Mouse (Mus musculus): ENCODE measurements at regions not wholly inside any gene's neighbourhood (a gene's known extent, or its start where the extent isn't known, plus 50 kb on each side); places are given as distances from the start of the nearest gene placed in this dataset.
A peak's percentile ranks its signal among the peaks of the same experiment; 100 is the strongest.

GRCm38 (mm10) chr8:92460129-92460953 is 102.9 kb downstream of the Irx5 start:
- Histone ChIP-seq H3K9ac (replicated peaks; ENCODE audit: low read length) (peak overlapping the region; percentile 53), H3K9me3 (ENCODE audit: low read length) (0 out of 2 replicates have a peak, but pooled peaks cover 3% of the 10 kb centered on the region), H3K4me3 (ENCODE audit: low read length) (peak overlapping the region; percentile 65), H3K4me1 (ENCODE audit: insufficient read depth, low read length) (0 out of 2 replicates have a peak, but pooled peaks cover 3% of the 10 kb centered on the region), H3K27me3 (ENCODE audit: insufficient read depth, low read length) (peaks cover 4% of the 10 kb centered on the region; the same call in 1 of the 2 replicates), H3K27ac (peak overlapping the region; percentile 15; the same call in 1 of the 2 replicates), H3K4me2 (ENCODE audit: low read depth, low read length) (peak overlapping the region; percentile 94), H3K36me3 (ENCODE audit: insufficient read depth, low read length) (no peaks in the 10 kb centered on the region)
- ATAC-seq, result peak; percentile 80
- WGBS, result under 1% methylated on average over 91 of the region's 93 CpGs
- peak; percentile 72 for DNase-seq (ENCODE audit: low spot score)
- peak; percentile 50 for TF ChIP-seq CTCF (IDR thresholded peaks at IDR 0.05; ENCODE audit: low read depth)

GRCm38 (mm10) chr8:92469141-92470000 is 111.9 kb downstream of the Irx5 start:
- H3K9me3 ChIP-seq (ENCODE audit: low read length), result no peaks in the 10 kb centered on the region
- H3K4me2 ChIP-seq (ENCODE audit: low read depth, low read length), result no peak overlapping the region
- no peaks in the 10 kb centered on the region for H3K36me3 ChIP-seq (ENCODE audit: insufficient read depth, low read length)
- no peaks in the 10 kb centered on the region for H3K27me3 ChIP-seq (ENCODE audit: insufficient read depth, low read length)
- H3K27ac ChIP-seq, result no peak overlapping the region
- DNase-seq (ENCODE audit: low spot score) (peak; percentile 45), ATAC-seq (peak; percentile 67)
- H3K4me1 ChIP-seq (ENCODE audit: insufficient read depth, low read length), result no peaks in the 10 kb centered on the region
- H3K9ac ChIP-seq (replicated peaks; ENCODE audit: low read length), result no peak overlapping the region
- 23% methylated on average over 19 of the region's 19 CpGs for WGBS
- no peak overlapping the region for H3K4me3 ChIP-seq (ENCODE audit: low read length)
- TF ChIP-seq CTCF (IDR thresholded peaks at IDR 0.05; ENCODE audit: low read depth), result no peak

- TF ChIP-seq CTCF (IDR thresholded peaks at IDR 0.05; ENCODE audit: low read depth), result no peak
- H3K9me3 ChIP-seq (ENCODE audit: low read length), result no peaks in the 10 kb centered on the region
- H3K4me2 ChIP-seq (ENCODE audit: low read depth, low read length), result no peak overlapping the region
- no peak overlapping the region for H3K4me3 ChIP-seq (ENCODE audit: low read length)
- no peak overlapping the region for H3K9ac ChIP-seq (replicated peaks; ENCODE audit: low read length)
- DNase-seq (ENCODE audit: low spot score), result no peak
- WGBS, result 49% methylated on average over 7 of the region's 7 CpGs
- H3K36me3 ChIP-seq (ENCODE audit: insufficient read depth, low read length), result no peaks in the 10 kb centered on the region
- ATAC-seq, result no peak
- no peaks in the 10 kb centered on the region for H3K4me1 ChIP-seq (ENCODE audit: insufficient read depth, low read length)
- no peak overlapping the region for H3K27ac ChIP-seq
- H3K27me3 ChIP-seq (ENCODE audit: insufficient read depth, low read length), result no peaks in the 10 kb centered on the region
These were observed 114.8 kb downstream of the Irx5 start for GRCm38 (mm10) chr8:92472257-92472656.

- H3K27me3 ChIP-seq (ENCODE audit: insufficient read depth, low read length), result no peaks in the 10 kb centered on the region
- ATAC-seq, result no peak
- H3K9ac ChIP-seq (replicated peaks; ENCODE audit: low read length), result no peak overlapping the region
- no peaks in the 10 kb centered on the region for H3K36me3 ChIP-seq (ENCODE audit: insufficient read depth, low read length)
- WGBS, result 68% methylated on average over 3 of the region's 3 CpGs
- H3K4me2 ChIP-seq (ENCODE audit: low read depth, low read length), result no peak overlapping the region
- H3K27ac ChIP-seq, result no peak overlapping the region
- no peaks in the 10 kb centered on the region for H3K9me3 ChIP-seq (ENCODE audit: low read length)
- no peak for DNase-seq (ENCODE audit: low spot score)
- H3K4me3 ChIP-seq (ENCODE audit: low read length), result no peak overlapping the region
- no peaks in the 10 kb centered on the region for H3K4me1 ChIP-seq (ENCODE audit: insufficient read depth, low read length)
- no peak for TF ChIP-seq CTCF (IDR thresholded peaks at IDR 0.05; ENCODE audit: low read depth)
These were observed 115.4 kb downstream of the Irx5 start for GRCm38 (mm10) chr8:92472817-92473216.

GRCm38 (mm10) chr8:92482393-92482792 is 125.0 kb downstream of the Irx5 start:
- no peak overlapping the region for H3K27ac ChIP-seq
- H3K36me3 ChIP-seq (ENCODE audit: insufficient read depth, low read length), result no peaks in the 10 kb centered on the region
- ATAC-seq, result no peak
- H3K4me3 ChIP-seq (ENCODE audit: low read length), result no peak overlapping the region
- WGBS, result 73% methylated on average over 5 of the region's 5 CpGs
- DNase-seq (ENCODE audit: low spot score), result no peak
- H3K9ac ChIP-seq (replicated peaks; ENCODE audit: low read length), result no peak overlapping the region
- no peaks in the 10 kb centered on the region for H3K4me1 ChIP-seq (ENCODE audit: insufficient read depth, low read length)
- no peak for TF ChIP-seq CTCF (IDR thresholded peaks at IDR 0.05; ENCODE audit: low read depth)
- H3K9me3 ChIP-seq (ENCODE audit: low read length), result no peaks in the 10 kb centered on the region
- no peak overlapping the region for H3K4me2 ChIP-seq (ENCODE audit: low read depth, low read length)
- no peaks in the 10 kb centered on the region for H3K27me3 ChIP-seq (ENCODE audit: insufficient read depth, low read length)

GRCm38 (mm10) chr8:92483055-92483765 is 125.8 kb downstream of the Irx5 start:
- Histone ChIP-seq H3K27ac (no peak overlapping the region), H3K27me3 (ENCODE audit: insufficient read depth, low read length) (no peaks in the 10 kb centered on the region), H3K36me3 (ENCODE audit: insufficient read depth, low read length) (no peaks in the 10 kb centered on the region), H3K4me2 (ENCODE audit: low read depth, low read length) (no peak overlapping the region), H3K4me3 (ENCODE audit: low read length) (no peak overlapping the region), H3K9ac (replicated peaks; ENCODE audit: low read length) (no peak overlapping the region), H3K4me1 (ENCODE audit: insufficient read depth, low read length) (no peaks in the 10 kb centered on the region), H3K9me3 (ENCODE audit: low read length) (no peaks in the 10 kb centered on the region)
- TF ChIP-seq CTCF (IDR thresholded peaks at IDR 0.05; ENCODE audit: low read depth), result no peak
- ATAC-seq (no peak), DNase-seq (ENCODE audit: low spot score) (peak; percentile 10)
- WGBS, result 54% methylated on average over 8 of the region's 8 CpGs
